Mouse (Mus musculus): ENCODE data around the gene Disc1. TPM values are rescaled to one million over a fixed set of nuclear protein-coding genes. Genes with fewer than 3 reads are reported as not detected.

Gene Disc1
- total RNA-seq, 2 experiments from 2014 or later, result 1.4 to 1.7 TPM

DNA sequence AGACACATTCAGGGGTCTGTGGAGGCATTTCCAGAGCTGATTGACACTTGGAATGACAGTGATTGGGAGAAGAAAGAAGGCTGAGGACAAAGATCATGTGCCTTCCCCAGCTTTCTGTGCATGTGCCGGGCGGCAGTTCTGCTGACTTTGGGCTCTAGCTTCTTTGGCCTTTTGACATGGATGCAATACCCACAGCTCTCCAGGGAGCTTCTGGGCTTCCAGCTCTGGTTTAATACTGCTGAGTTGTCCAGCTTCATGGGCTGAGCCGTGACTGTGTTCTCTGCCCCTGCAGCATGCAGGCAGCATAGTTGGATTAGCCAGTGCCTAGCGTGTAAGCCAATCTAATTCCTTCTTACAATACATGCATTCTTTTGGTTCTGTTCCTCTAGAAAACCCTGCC is 72.5 kb downstream of the Disc1 start:
- DNase-seq, result no peak

- no peak for DNase-seq
Measured at GRCm38 (mm10) chr8:125127621-125128020, 73.6 kb downstream of the Disc1 start.

GRCm38 (mm10) chr8:125128305-125128704 is 74.3 kb downstream of the Disc1 start:
- peak; percentile 17 to 64 for DNase-seq

GRCm38 (mm10) chr8:125130835-125131234 is 76.8 kb downstream of the Disc1 start:
- DNase-seq, result peak in 1 of 2 experiments; percentile 23

GRCm38 (mm10) chr8:125131265-125131664 is 77.3 kb downstream of the Disc1 start:
- DNase-seq, result no peak

DNA sequence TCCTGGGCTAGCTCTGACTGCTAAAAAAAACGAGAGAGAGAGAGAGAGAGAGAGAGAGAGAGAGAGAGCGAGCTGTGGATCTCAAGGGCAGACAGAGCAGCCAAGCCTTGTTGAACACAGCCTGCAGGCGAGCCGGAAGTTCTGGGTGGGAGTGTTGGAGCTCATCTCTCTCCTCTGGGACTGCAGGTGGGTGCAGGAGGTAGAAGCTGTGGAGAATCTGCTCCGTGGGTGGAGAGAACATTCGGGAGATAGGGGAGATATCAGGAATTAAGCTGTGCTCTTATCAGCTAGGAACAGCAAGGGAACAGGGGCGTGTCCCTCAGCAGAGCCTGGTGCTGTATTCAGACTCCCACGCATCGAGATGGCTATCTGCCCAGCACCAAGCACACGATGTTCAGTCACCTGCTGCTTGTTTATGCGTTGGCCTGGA is 79.7 kb downstream of the Disc1 start:
- DNase-seq, result peak; percentile 73 to 86

DNA sequence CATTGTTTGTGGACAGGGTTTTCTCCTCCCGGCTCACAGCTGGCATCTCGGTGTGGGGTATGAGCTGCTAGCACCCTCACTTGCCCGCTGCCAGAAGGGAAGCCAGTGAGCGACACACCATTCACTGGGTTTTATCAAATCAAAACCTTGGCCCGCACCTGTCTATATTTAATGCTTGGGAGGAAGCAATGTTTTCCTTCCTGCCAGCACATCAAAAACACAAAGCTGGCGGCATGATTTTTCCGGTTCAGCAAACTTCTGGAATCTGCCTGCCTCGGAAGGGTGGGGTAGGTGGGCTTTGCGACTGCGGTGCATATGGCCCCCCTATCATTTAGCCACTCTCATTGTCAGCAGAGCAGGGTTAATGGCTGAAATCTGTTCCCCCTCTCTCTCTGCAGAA is 80.9 kb downstream of the Disc1 start:
- DNase-seq, result peak; percentile 30 to 67

DNA sequence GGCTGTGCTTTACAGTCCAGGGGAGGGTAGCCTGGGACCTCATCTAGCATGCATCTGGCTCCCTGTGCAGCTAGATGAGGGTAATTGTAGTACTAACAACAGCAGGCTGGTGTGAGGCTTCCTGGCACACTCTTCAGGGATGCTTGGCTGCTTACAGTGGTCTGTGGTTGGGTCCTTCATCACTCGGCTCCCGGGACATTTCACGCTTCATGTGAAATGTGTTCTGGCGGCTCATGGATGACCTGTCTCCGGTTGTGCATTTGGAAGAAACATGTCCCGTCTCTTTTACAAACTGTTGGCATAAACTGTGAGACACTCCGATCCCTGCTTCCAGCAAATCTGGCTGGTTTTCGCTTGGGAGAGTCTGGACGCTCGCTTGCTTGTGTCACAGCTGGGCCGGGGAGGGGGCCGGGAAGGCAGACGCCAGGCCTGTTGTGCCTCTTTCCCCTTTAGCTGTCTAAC is 85.7 kb downstream of the Disc1 start:
- DNase-seq, result no peak

GRCm38 (mm10) chr8:125140965-125141364 is 87.0 kb downstream of the Disc1 start:
- DNase-seq, result no peak

DNA sequence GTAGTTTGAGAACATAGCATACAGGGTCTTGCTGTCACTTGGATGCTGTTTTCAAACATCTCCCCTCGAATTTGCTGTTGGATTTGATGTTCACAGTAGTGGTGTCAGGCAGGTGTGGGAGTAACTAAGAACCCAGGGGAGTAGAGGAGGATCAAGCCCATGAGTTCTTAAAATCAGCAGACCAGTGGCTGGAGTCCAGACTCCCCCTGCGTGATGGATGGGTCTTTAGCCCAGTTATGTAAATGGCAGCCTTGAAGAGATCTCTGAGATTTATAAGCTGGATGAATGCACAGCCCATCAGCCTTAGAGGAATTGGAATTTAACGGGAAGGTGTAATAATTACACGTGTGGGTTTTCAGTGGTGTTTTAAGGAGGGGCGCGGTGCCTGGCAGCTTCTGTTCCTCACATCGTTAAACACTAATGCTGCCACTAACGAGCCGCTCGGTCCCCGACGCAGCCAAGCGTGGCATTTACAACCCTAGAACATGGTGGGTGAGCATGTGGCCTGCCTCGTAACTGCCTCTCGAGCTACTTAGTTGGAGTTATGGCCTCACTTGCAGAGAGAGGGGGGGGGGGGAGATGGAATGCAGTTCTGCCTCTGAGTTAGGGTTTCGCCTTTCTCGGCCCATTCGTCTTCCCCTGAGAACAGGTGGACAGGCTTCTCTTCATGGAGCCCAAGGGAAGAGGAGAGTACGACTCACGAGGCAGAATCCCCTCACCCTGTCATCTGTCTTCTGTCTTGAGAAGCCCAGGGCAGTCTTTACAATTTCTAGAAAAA is 103.1 kb downstream of the Disc1 start:
- no peak for DNase-seq

GRCm38 (mm10) chr8:125157641-125158005 is 103.6 kb downstream of the Disc1 start:
- no peak for DNase-seq

GRCm38 (mm10) chr8:125159387-125159786 is 105.4 kb downstream of the Disc1 start:
- DNase-seq, result no peak

DNA sequence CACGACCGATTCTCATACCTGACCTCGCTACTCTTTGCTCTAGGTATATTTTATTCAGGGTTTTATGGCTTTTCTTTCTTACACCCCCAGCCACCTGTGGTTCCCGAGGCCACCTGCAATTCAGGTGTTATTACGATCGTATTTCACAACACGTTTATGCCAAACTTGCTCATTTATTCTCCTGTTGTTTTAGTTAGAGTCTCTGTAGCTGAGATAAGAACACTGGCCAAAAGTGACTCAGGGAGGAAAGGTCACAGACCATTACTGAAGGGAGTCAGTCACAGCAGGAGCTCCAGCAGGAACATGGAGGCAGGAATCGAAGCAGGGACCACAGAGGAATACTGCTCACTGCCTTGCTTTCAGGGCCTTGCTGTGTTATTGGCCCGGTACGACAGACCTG is 109.5 kb downstream of the Disc1 start:
- no peak for DNase-seq

- no peak for DNase-seq
Measured at GRCm38 (mm10) chr8:125163906-125164305, 109.9 kb downstream of the Disc1 start.

DNA sequence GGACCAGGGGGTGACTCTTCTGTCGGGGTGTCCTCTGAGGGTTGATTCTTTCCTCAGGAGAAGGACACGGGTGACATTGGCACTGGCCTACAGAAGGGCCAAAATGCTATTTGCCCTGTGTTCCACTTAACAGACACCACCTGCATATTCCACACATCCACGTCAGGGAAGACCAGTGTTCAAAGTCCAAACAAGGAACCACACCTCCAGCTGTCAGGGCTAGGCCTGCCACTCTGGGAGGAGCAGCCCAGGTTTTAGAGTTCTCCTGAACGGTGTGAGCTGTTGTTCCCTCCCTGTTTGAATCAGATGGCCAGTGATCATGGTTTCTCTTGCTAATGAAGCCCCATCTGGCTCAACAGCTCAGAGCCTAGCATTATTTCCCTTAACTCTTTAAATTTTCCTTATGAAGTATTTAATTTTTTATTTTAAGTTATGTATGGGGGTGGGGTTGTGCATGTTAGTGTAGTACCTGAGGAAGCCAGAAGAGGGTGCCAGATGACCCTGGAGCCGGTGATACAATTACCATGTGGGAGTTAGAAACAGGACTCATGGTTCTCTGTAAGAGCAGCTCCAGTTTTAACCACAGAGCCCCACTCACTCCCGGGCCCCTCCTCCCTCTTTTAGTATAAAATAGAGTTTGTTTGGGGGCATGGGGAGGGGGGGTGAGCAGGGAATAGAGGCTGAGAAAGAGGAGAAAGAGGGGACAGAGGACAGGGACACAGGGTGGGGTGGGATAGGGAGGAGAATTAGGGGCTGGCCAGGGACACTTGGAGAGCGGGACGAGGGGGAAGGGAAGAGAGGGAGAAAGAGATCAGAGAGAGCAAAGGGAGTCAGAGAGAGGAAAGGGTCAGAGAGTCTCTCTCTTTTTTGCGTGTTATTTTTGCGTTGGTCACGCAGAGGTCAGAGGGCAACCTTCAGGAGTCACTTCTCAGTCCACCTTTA is 111.8 kb downstream of the Disc1 start:
- DNase-seq, result peak; percentile 60 to 82

DNA sequence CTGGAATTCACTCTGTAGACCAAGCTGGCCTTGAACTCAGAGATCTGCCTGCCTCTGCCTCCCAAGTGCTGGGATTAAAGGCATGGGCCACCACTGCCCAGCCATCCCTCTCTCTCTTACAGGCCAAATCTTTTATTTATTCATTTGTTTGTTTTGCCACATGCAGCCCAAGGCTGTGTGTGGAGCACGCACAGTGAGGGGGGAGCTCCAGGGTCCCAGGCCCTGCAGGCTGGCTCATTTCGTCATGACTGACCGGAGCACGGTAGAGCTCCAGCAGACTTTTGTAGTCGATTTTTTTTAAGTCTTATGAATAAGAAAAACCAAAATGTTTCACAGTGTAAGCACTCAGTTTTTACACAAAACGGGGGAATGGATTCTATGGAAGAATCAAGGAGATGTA is 112.5 kb downstream of the Disc1 start:
- no peak for DNase-seq

GRCm38 (mm10) chr8:125166988-125167387 is 113.0 kb downstream of the Disc1 start:
- no peak for DNase-seq

- DNase-seq, result no peak
Measured at GRCm38 (mm10) chr8:125169628-125170027, 115.6 kb downstream of the Disc1 start.

DNA sequence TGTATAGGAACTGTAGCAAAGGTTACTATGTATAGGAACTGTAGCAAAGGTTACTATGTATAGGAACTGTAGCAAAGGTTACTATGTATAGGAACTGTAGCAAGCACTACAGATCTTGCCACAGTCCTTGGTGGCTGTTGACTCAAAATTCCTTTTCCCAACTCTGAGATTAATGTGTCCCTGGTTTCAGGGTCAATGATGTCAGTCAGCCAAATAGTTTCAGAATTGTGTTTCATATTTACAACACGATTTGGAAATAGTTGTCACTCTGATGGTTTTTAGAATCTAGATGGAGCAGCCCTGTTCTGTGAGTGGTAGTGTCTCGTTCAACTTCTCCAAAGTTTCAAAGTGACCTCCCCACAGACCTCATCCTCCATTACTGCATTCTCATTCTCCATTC is 117.5 kb downstream of the Disc1 start:
- no peak for DNase-seq

GRCm38 (mm10) chr8:125174237-125174636 is 120.2 kb downstream of the Disc1 start:
- DNase-seq, result peak; percentile 61 to 70

DNA sequence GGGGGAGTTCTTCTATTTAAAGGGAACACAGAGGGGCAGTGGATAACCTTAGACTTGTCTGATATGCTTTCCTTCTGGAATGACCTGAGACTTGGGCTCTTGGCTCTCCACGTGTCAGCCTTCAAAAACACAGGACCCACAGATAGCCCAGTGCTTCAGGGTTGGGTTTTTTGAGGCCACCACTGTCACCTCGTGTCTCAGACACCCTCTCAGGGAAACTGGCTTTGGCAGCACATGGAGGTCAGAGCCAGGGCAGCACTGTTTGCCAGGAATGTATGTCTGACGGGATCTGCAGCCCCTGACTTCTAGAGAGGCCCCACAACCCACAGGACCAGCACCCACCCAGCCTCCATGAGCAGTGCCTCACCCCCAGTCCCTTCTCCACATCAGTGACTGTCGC is 120.9 kb downstream of the Disc1 start:
- DNase-seq, result peak; percentile 56 to 61

- no peak for DNase-seq
Measured at GRCm38 (mm10) chr8:125175661-125176060, 121.7 kb downstream of the Disc1 start.

- DNase-seq, result no peak
Measured at GRCm38 (mm10) chr8:125177091-125177490, 123.1 kb downstream of the Disc1 start.

Measured in heart, adult 18-20 months (tissue).